Mouse (Mus musculus) testis, adult 2 months (tissue): Measurements from ENCODE around the gene Rnh1.

Source experiments
- CTCF ChIP-seq: fragments of 200-500 bp; IDR thresholded peaks from 2 replicates; pipeline ENCODE4 v1.5.1; 2012; ENCODE audit warnings: low read depth, mild to moderate bottlenecking, inconsistent platforms, low read length, moderate library complexity; ENCODE audit not compliant: control insufficient read depth, insufficient read depth, insufficient replicate concordance
- POLR2A ChIP-seq: fragments of 200-500 bp; IDR thresholded peaks from 2 replicates; pipeline ENCODE4 v1.6.1; 2012; ENCODE audit warnings: low read depth, mild to moderate bottlenecking, inconsistent platforms, low read length, moderate library complexity; ENCODE audit not compliant: control insufficient read depth

- no peak for TF ChIP-seq CTCF
- TF ChIP-seq POLR2A = no peak
Observed at GRCm38 (mm10) chr7:141204546-141204945, 31.9 kb upstream of the Rnh1 start.
